Mouse (Mus musculus): Measurements from ENCODE around the gene Gstm3.
"Not testable (repeated sequence)": the region's sequence is repeated elsewhere in the genome, so short reads cannot be mapped to it uniquely, and the experiment has no call there.

- not testable (repeated sequence) for TF ChIP-seq CTCF (IDR thresholded peaks at IDR 0.05; ENCODE audit: control insufficient read depth, insufficient read depth, low read length); POLR2A (IDR thresholded peaks at IDR 0.05; ENCODE audit: borderline replicate concordance, control insufficient read depth, low read depth, low read length)
Observed at GRCm38 (mm10) chr3:107955260-107955659, 13.8 kb downstream of the Gstm3 start.

All from bone marrow, adult 2 months (tissue).